Comparison of ENCODE assay signal across 9 mouse cellular contexts in genomic region chr9:122615351-122615750, GRCm38 (mm10).
DNase-seq lines count a peak whose midpoint lies in the region; ATAC-seq and TF ChIP-seq lines count a peak whose summit lies in the region.
"Had no signal": no experiment of that assay in that cellular context is flagged by ENCODE, and none has a peak within 500 bp of the region (broad histone marks: within the 10 kb centered on the region; RNA-seq: fewer than 3 reads in every experiment).

No protein-coding gene starts in this region.

- H3K36me3 ChIP-seq in liver, postnatal 0 days (replicated peaks; ENCODE audit: insufficient read depth, low read length) = no peaks in the 10 kb centered on the region
- H3K36me3 ChIP-seq: limb, embryonic 12.5 days had no signal

- intact Hi-C loops in heart, postnatal 36 days (cut with DNase I) = loop anchor here (1.0 to 2.0 kb wide), 2 partner anchors 72 to 113 kb away; no protein-coding TSS in a partner anchor

- ATAC-seq in liver, postnatal 0 days = no peak

- peak; percentile 7 for DNase-seq in gastrocnemius, adult 18-20 months (ENCODE audit: low spot score)
- no peak for DNase-seq in gastrocnemius, postnatal 25 days
- peak; percentile 1 to 3 for DNase-seq in B cell, adult 2 months
- DNase-seq in adrenal gland, postnatal 25 days = peak; percentile 55
- peak; percentile 13 to 37 for DNase-seq in heart, postnatal 36 days
- peak; percentile 25 for DNase-seq in liver, postnatal 0 days
- DNase-seq in retina, postnatal 7 days (ENCODE audit: low read depth, low spot score) = peak; percentile 33
- no peak for DNase-seq in frontal cortex, postnatal 25 days (ENCODE audit: low spot score in 2 of 2)

- H3K9ac ChIP-seq in liver, postnatal 0 days (replicated peaks) = no peak overlapping the region
- H3K9ac ChIP-seq: limb, embryonic 12.5 days had no signal

- H3K4me3 ChIP-seq in liver, postnatal 0 days (ENCODE audit: low read depth, low read length) = no peak overlapping the region
- H3K4me3 ChIP-seq: limb, embryonic 12.5 days had no signal

- no peak overlapping the region for H3K4me2 ChIP-seq in liver, postnatal 0 days (ENCODE audit: low read depth, low read length)
- H3K4me2 ChIP-seq: limb, embryonic 12.5 days had no signal

- peak; percentile 71 for TF ChIP-seq CTCF in liver, postnatal 0 days (IDR thresholded peaks at IDR 0.05; ENCODE audit: low read depth)

- H3K27me3 ChIP-seq in liver, postnatal 0 days (ENCODE audit: insufficient read depth, low read length) = no peaks in the 10 kb centered on the region
- H3K27me3 ChIP-seq: limb, embryonic 12.5 days had no signal

- no peaks in the 10 kb centered on the region for H3K9me3 ChIP-seq in liver, postnatal 0 days (ENCODE audit: low read length)
- H3K9me3 ChIP-seq: limb, embryonic 12.5 days had no signal

- H3K27ac ChIP-seq in liver, postnatal 0 days (ENCODE audit: low read depth) = no peak overlapping the region

- no peak for TF ChIP-seq EP300 in liver, postnatal 0 days (IDR thresholded peaks at IDR 0.05; ENCODE audit: low read depth)

- 19% methylated on average over 4 of the region's 4 CpGs for WGBS in liver, postnatal 0 days (ENCODE audit: insufficient replicate concordance)

- H3K4me1 ChIP-seq in liver, postnatal 0 days (ENCODE audit: insufficient read depth) = no peaks in the 10 kb centered on the region

Comparison
In these comparisons a context has a peak if more than half of its experiments do, and no peak if none do; other contexts are left out.
1. DNase-seq: peak in gastrocnemius, adult 18-20 months (single experiment), B cell, adult 2 months (2 of 2), adrenal gland, postnatal 25 days (single experiment), heart, postnatal 36 days (2 of 2), liver, postnatal 0 days (single experiment) and retina, postnatal 7 days (single experiment); none in gastrocnemius, postnatal 25 days (single experiment) and frontal cortex, postnatal 25 days (0 of 2).